Mouse (Mus musculus) liver, embryonic 13.5 days (tissue): ENCODE results near the gene Gm13119. TPM values are rescaled to one million over a fixed set of nuclear protein-coding genes. Genes with fewer than 3 reads are reported as not detected.
"Not testable (repeated sequence)": the region's sequence is repeated elsewhere in the genome, so short reads cannot be mapped to it uniquely, and the experiment has no call there.

Experiments used
- ATAC-seq: fragments of 200-750 bp; cut with Nextera tagmentation; 2 replicates; pipeline ENCODE4 v1.8.0; 2017; ENCODE audit warnings: low read depth, mild to moderate bottlenecking, moderate number of reproducible peaks, moderate library complexity
- DNase-seq: peaks from one replicate; pipeline ENCODE4 v3.0.0; 2022
- H3K27ac ChIP-seq: fragments of 300-500 bp; sonication (generic); 2 replicates; pipeline ENCODE4 v1.5.1; 2015; ENCODE audit warnings: moderate library complexity, mild to moderate bottlenecking, inconsistent platforms
- H3K27me3 ChIP-seq: fragments of 300-500 bp; sonication (generic); 2 replicates; pipeline ENCODE4 v1.6.1; 2015; ENCODE audit warnings: mild to moderate bottlenecking, inconsistent platforms
- H3K36me3 ChIP-seq: fragments of 300-500 bp; sonication (generic); 2 replicates; pipeline ENCODE4 v1.6.1; 2015; ENCODE audit warnings: mild to moderate bottlenecking, inconsistent platforms
- H3K4me1 ChIP-seq: fragments of 300-500 bp; sonication (generic); replicated peaks from 2 replicates; pipeline ENCODE4 v1.6.1; 2015; ENCODE audit warnings: inconsistent platforms
- H3K4me2 ChIP-seq: fragments of 300-500 bp; sonication (generic); 2 replicates; pipeline ENCODE4 v1.6.1; 2015; ENCODE audit warnings: inconsistent platforms, mild to moderate bottlenecking, moderate library complexity
- H3K4me3 ChIP-seq: fragments of 300-500 bp; sonication (generic); replicated peaks from 2 replicates; pipeline ENCODE4 v1.5.1; 2015; ENCODE audit warnings: mild to moderate bottlenecking, inconsistent platforms
- H3K9ac ChIP-seq: fragments of 300-500 bp; sonication (generic); 2 replicates; pipeline ENCODE4 v1.6.1; 2015; ENCODE audit warnings: mild to moderate bottlenecking, inconsistent platforms
- H3K9me3 ChIP-seq: fragments of 300-500 bp; sonication (generic); replicated peaks from 2 replicates; pipeline ENCODE4 v1.6.1; 2016; ENCODE audit warnings: inconsistent platforms
- WGBS: fragments of 180-500 bp; shearing (Covaris S2); methylation state at CpG from one replicate; pipeline ENCODE4 v1.1.7; 2015; ENCODE audit not compliant: insufficient replicate concordance; 5-methylcytosine and 5-hydroxymethylcytosine counted together
- polyA plus RNA-seq: library from polyadenylated mRNA; unstranded; fragments of >200 nt; fragmentation: Nextera tagmentation; extraction: Ambion mirVana; gene quantifications from 2 replicates; pipeline ENCODE4 v1.2.1, GENCODE M21; 2015

Gene Gm13119
- not detected in 2 replicates for polyA plus RNA-seq

DNA sequence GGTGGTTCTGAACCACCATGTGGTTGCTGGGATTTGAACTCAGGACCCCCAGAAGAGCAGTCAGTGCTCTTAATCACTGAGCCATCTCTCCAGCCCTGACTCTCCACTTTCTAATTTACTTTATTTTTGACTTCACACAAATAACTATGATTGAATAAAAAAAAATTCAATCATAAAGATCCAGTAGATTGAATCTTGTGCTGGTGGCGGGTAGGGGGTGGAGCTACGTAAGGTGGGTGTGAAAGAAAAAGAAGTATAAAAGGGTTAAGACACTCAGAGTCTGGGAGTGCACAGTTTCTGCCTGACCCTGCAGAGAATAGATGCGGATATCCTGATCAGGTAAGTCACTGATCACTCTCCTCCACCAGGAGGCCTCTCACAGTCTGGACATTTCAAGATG is at the start of gene Gm13119:
Gene Gm13119, plus strand, starts transcription at position 301 of the 400 bp plus-strand sequence.
- H3K27me3 ChIP-seq, H3K4me2 ChIP-seq, H3K4me1 ChIP-seq, DNase-seq, H3K27ac ChIP-seq, H3K9me3 ChIP-seq, H3K9ac ChIP-seq, H3K36me3 ChIP-seq, H3K4me3 ChIP-seq, ATAC-seq: not testable (repeated sequence)
- 59% methylated on average over 3 of the region's 3 CpGs for WGBS

DNA sequence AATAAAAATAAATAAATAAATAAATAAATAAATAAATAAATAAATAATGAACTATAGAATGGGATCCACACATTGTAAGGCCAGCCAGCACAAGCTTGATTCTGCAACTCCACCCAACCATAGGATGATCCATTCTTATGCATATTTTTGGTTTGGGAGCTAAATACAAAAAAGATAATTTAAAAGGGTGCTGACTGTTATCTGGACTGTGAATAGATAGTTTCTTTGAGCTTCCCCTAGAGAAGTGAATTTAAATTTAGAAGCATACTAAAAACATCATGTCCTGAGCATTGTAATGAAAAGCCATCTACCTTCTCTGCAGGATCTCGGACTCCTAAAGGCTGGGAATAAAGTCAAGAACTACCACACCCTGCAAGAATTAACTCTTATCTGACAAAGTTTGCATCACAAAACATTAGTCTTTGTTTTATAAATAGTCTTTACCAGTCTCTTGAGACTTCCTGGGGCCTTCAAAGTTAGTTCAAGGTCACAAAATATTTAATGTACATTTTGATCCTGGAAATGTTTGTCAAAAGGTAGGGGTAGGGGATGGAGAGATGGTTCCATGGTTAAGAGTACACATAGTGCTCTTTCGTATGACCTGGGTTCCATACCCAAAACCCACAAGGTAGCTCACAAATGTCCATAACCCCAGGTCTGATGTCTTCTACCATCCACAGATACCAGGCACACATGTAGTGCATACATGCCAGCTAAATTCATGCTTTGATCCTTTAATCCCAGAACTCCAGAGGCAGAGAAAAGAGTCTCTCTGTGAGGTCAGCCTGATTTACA is 44.9 kb upstream of the Gm13119 start:
- H3K27me3 ChIP-seq, ATAC-seq, H3K9me3 ChIP-seq, H3K27ac ChIP-seq, H3K9ac ChIP-seq, H3K4me2 ChIP-seq, H3K4me1 ChIP-seq, H3K36me3 ChIP-seq, H3K4me3 ChIP-seq, DNase-seq: not testable (repeated sequence)
- WGBS: 65% methylated on average over 2 of the region's 2 CpGs

DNA sequence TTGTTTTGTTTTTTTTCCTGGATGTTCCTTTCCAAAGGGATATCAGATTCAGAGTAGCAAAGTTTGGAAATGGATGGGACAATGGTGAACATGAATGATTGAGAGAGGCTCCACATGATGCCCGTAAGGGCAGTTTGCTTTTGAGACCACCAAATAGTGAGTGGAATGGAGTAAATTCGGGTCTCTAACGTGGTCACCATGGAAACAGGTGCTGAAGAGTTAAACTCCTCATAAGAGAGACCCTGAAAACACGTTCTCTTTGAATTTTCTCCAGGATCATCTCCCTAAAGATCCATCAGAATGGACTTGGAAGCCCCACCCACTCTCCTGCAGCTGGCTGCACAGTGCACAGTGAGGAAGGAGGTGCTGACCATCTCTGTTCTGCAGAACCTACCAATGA is 27.8 kb upstream of the Gm13119 start, which contains the start of gene Gm13128:
Gene Gm13128, plus strand, starts transcription at position 301 of the 400 bp plus-strand sequence.
- not testable (repeated sequence) for H3K9me3 ChIP-seq, H3K27ac ChIP-seq, H3K9ac ChIP-seq, H3K4me1 ChIP-seq, H3K4me3 ChIP-seq, H3K36me3 ChIP-seq, H3K4me2 ChIP-seq, H3K27me3 ChIP-seq, DNase-seq, ATAC-seq
- 35% methylated on average over 4 of the region's 4 CpGs for WGBS

DNA sequence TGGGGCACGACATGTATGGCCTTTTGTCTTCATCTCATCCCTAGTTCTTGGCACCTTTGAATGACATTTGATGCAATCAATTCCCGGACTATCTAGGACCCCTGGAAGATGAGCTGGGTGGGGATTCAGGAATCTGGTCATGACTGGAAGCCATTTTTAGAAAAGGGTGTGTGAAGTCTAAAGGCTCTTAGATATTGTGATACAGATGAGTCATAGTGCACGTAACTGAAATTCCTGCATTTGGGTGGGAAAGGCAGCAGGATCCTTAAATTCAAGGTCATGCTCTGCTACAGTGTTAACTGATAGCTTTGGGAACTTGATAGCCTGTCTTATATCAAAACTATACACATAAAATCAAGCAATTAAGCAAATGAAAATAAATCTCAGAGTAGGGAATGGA is 21.9 kb upstream of the Gm13119 start:
- H3K4me3 ChIP-seq, H3K4me1 ChIP-seq, H3K27ac ChIP-seq, DNase-seq, H3K9me3 ChIP-seq, H3K27me3 ChIP-seq, H3K36me3 ChIP-seq, H3K4me2 ChIP-seq, H3K9ac ChIP-seq, ATAC-seq: not testable (repeated sequence)
- WGBS: 64% methylated on average over 2 of the region's 3 CpGs

- no peaks in the 10 kb centered on the region for H3K27me3 ChIP-seq
- no peak within 1 kb of the TSS for H3K9ac ChIP-seq
- WGBS: 20% methylated on average over 2 of the region's 2 CpGs
- H3K36me3 ChIP-seq: no peaks in the 10 kb centered on the region
- no peaks in the 10 kb centered on the region for H3K4me1 ChIP-seq
- no peaks in the 10 kb centered on the region for H3K9me3 ChIP-seq
- no peak for DNase-seq
- H3K27ac ChIP-seq: no peak within 1 kb of the TSS
- no peak within 1 kb of the TSS for H3K4me3 ChIP-seq
- H3K4me2 ChIP-seq: no peak within 1 kb of the TSS
- no peak for ATAC-seq
Observed at GRCm38 (mm10) chr4:144377911-144378310, 20.2 kb downstream of the Gm13119 start, which contains the start of gene Pramef20. Pramef20 (minus strand) TSS chr4:144377933.

DNA sequence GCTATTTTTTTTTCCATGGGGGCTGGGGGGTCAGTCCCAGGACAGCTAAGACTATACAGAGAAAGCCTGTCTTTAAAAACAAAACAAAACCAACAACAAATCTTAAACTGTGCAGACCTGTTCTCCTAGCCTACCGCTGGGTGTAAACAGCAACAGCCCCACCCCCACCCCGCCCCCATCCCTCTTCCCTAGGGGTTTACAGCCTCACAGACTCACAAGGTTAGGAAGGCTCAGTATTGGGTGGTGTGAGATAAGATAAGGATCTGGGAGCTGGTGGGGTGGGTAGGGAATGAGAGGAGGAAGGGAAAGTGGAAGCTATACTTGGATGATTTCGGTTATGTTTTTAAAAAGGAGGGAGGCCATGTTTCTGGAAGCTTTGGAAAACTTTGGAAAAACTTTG is 38.6 kb downstream of the Gm13119 start:
- ATAC-seq (no peak), DNase-seq (no peak)
- H3K4me1 ChIP-seq: no peaks in the 10 kb centered on the region
- no peak overlapping the region for H3K4me2 ChIP-seq
- 23% methylated on average over 3 of the region's 3 CpGs for WGBS
- H3K27me3 ChIP-seq: no peaks in the 10 kb centered on the region
- no peaks in the 10 kb centered on the region for H3K36me3 ChIP-seq
- H3K9ac ChIP-seq: no peak overlapping the region
- no peak overlapping the region for H3K4me3 ChIP-seq
- no peak overlapping the region for H3K27ac ChIP-seq
- no peaks in the 10 kb centered on the region for H3K9me3 ChIP-seq

DNA sequence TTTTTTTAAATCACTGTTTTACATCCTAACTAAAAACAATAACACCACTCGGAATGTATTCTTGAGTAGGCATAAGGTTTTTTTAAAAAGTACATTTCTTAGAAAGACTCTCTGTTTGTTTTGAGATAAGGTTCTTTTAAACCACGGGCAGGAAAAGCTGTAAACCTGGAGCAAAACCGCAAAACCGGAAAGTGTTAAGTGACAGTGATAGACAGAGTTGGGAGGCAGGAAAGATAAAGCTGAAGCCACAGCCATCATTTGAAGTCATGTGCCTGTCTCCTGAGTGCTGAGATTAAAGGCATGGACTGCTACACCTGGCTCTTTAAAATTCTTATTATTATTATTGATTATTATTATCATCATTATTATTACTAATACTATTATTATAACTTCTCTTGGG is 45.0 kb downstream of the Gm13119 start:
- no peak for ATAC-seq
- H3K27ac ChIP-seq: no peak overlapping the region
- no peaks in the 10 kb centered on the region for H3K36me3 ChIP-seq
- no peak overlapping the region for H3K4me2 ChIP-seq
- H3K9me3 ChIP-seq: no peaks in the 10 kb centered on the region
- no peaks in the 10 kb centered on the region for H3K4me1 ChIP-seq
- no peaks in the 10 kb centered on the region for H3K27me3 ChIP-seq
- 3% methylated on average over 4 of the region's 4 CpGs for WGBS
- H3K4me3 ChIP-seq: no peak overlapping the region
- DNase-seq: no peak
- H3K9ac ChIP-seq: no peak overlapping the region

DNA sequence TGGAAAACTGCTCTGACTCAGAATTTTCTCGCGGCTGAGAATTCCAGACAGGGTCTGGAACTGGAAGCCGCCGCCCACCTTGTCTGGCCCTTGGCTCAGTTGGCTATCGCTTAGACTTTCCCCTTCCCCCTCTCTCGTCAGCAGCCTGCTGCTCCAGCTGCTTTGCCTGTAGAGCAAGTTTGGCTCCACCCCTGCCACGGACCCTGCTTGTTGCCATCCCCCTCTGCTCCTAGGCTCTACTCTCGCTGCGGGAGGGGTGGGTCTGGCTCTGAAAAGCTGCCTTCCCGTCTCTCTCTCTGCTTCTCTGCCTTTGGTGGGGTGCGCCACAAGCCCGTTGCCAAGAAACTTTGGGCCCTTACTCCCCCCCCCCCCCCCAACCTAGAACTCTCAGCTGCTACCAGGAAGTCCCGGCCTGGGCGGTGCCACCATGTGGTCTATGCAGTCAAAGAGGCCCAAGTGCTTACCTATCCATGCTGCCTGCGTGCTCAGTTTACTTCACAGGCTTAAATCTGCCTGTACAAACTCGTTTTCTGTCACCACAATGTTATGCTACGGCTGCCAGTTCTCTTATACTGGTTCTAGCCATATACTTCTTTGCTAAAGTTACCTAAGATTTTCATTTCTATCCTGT is 46.8 kb downstream of the Gm13119 start:
- ATAC-seq (peak; percentile 41; the same call in 1 of the 2 replicates), DNase-seq (no peak)
- Histone ChIP-seq H3K27me3 (no peaks in the 10 kb centered on the region), H3K27ac (no peak overlapping the region), H3K9me3 (no peaks in the 10 kb centered on the region), H3K4me2 (peak overlapping the region; percentile 44), H3K9ac (no peak overlapping the region), H3K4me1 (no peaks in the 10 kb centered on the region), H3K4me3 (peak overlapping the region; percentile 19), H3K36me3 (no peaks in the 10 kb centered on the region)
- WGBS: 5% methylated on average over 17 of the region's 17 CpGs

- Histone ChIP-seq H3K4me3 (no peak overlapping the region), H3K4me1 (no peaks in the 10 kb centered on the region), H3K9ac (no peak overlapping the region), H3K4me2 (no peak overlapping the region), H3K27me3 (no peaks in the 10 kb centered on the region), H3K9me3 (no peaks in the 10 kb centered on the region), H3K27ac (no peak overlapping the region), H3K36me3 (no peaks in the 10 kb centered on the region)
- ATAC-seq (no peak), DNase-seq (no peak)
- 49% methylated on average over 3 of the region's 3 CpGs for WGBS
Observed at GRCm38 (mm10) chr4:144406261-144406660, 48.5 kb downstream of the Gm13119 start.

- Histone ChIP-seq H3K9me3 (no peaks in the 10 kb centered on the region), H3K27ac (no peak within 1 kb of the TSS), H3K4me3 (no peak within 1 kb of the TSS), H3K4me1 (no peaks in the 10 kb centered on the region), H3K36me3 (no peaks in the 10 kb centered on the region), H3K4me2 (no peak within 1 kb of the TSS), H3K27me3 (no peaks in the 10 kb centered on the region), H3K9ac (no peak within 1 kb of the TSS)
- WGBS: 52% methylated on average over 9 of the region's 9 CpGs
- ATAC-seq: no peak
- DNase-seq: no peak
Observed at GRCm38 (mm10) chr4:144408290-144408689, 50.5 kb downstream of the Gm13119 start, which contains the start of gene Pramef12. Pramef12 (minus strand) TSS chr4:144408464.
